Mouse (Mus musculus) spleen, adult 2 months (tissue): Measurements from ENCODE around the gene Myo10. TPM values are rescaled to one million over a fixed set of nuclear protein-coding genes. Genes with fewer than 3 reads are reported as not detected.

Source experiments
- DNase-seq, 2 experiments: peaks; one replicate each; pipeline versions ENCODE4 v3.0.0 to v3.0.0-alpha.2; 2012 to 2021; ENCODE audit warnings: low spot score in 2 of 2, low read depth in 1 of 2
- H3K27ac ChIP-seq: fragments of 200-500 bp; 2 replicates; pipeline ENCODE4 v1.5.1; 2012; ENCODE audit warnings: low read length, inconsistent platforms; ENCODE audit not compliant: insufficient read depth
- H3K27me3 ChIP-seq: fragments of 200-500 bp; 2 replicates; pipeline ENCODE4 v1.6.1; 2012; ENCODE audit warnings: mild to moderate bottlenecking, moderate library complexity, low read length, inconsistent platforms; ENCODE audit not compliant: control insufficient read depth, insufficient read depth
- H3K36me3 ChIP-seq: fragments of 200-500 bp; 2 replicates; pipeline ENCODE4 v1.6.1; 2012; ENCODE audit warnings: mild to moderate bottlenecking, low read length, inconsistent platforms; ENCODE audit not compliant: control insufficient read depth, insufficient read depth
- H3K4me1 ChIP-seq: fragments of 200-500 bp; 2 replicates; pipeline ENCODE4 v1.6.1; 2011; ENCODE audit warnings: inconsistent platforms; ENCODE audit not compliant: control insufficient read depth, insufficient read depth, insufficient read length
- H3K4me3 ChIP-seq: fragments of 200-500 bp; 2 replicates; pipeline ENCODE4 v1.5.1; 2011; ENCODE audit warnings: mild to moderate bottlenecking, inconsistent platforms; ENCODE audit not compliant: insufficient read depth, insufficient read length; ENCODE audit errors: extremely low read depth
- CTCF ChIP-seq: fragments of 200-500 bp; IDR thresholded peaks from 2 replicates; pipeline ENCODE4 v1.5.1; 2011; ENCODE audit warnings: mild to moderate bottlenecking, inconsistent platforms; ENCODE audit not compliant: insufficient read depth, insufficient read length, insufficient replicate concordance; ENCODE audit errors: extremely low read depth
- POLR2A ChIP-seq: fragments of 200-500 bp; IDR thresholded peaks from 2 replicates; pipeline ENCODE4 v1.6.1; 2011; ENCODE audit warnings: low read depth, low read length, inconsistent platforms
- WGBS: fragments of 180-500 bp; shearing (Covaris S2); methylation state at CpG from one replicate; pipeline ENCODE4 v1.1.7; 2018; 5-methylcytosine and 5-hydroxymethylcytosine counted together
- polyA plus RNA-seq: library from polyadenylated mRNA; depleted of rRNA; stranded (reverse); fragments of >200 nt; gene quantifications from 2 replicates; pipeline ENCODE4 v1.2.3, GENCODE M21; 2012

Myo10 gene
- polyA plus RNA-seq, 1 experiment, result 14.6 TPM

DNA sequence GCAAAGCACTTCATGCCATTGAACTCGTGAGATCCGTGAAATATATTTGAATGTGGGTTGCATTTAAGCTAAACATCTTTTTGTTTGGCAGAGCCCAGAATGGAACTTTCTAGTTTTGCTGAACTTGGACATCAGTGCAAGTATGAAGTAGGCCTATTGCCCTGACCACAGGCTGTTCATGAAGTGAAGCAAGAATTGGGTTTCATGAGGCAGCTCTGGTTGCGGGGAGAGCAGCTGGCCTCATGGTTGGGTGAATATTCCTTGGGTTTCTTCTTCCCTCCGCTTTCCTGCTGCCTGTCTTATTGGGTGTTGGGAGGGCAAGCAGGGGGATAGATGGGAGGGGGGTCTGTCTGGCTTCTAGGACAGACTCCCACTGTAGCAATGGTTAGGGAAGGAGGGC, 23.5 kb downstream of the Myo10 start:
- TF ChIP-seq POLR2A (no peak), CTCF (no peak)
- Histone ChIP-seq H3K27me3 (no peaks in the 10 kb centered on the region), H3K4me1 (no peaks in the 10 kb centered on the region; the same call in 1 of the 2 replicates), H3K36me3 (no peaks in the 10 kb centered on the region), H3K27ac (no peak overlapping the region), H3K4me3 (no peak overlapping the region)
- 79% methylated on average over 4 of the region's 4 CpGs for WGBS
- no peak for DNase-seq

DNA sequence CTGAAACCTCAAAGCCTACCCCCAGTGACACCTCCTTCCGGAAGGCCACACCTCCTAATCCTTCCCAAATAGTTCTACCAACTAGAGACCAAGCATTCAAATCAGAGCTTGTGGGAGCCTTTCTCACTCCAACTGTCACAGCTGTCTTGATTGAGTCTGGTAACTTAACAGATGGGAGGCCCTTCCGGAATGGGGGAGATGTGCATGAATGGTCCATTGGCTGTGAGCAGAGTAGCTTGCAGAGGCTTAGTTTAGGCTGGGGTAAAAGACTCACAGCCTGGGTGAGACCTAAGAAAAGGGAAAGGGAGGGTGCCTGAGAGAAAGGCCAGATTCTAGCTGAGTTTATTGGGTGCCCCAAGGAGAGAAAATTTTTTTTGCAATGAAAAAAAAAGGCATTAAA, 26.0 kb downstream of the Myo10 start:
- H3K4me3 ChIP-seq, result no peak overlapping the region
- no peaks in the 10 kb centered on the region for H3K36me3 ChIP-seq
- TF ChIP-seq POLR2A, result no peak
- TF ChIP-seq CTCF, result no peak
- WGBS, result 58% methylated on average over 2 of the region's 2 CpGs
- no peak for DNase-seq
- no peaks in the 10 kb centered on the region; the same call in 1 of the 2 replicates for H3K4me1 ChIP-seq
- no peaks in the 10 kb centered on the region for H3K27me3 ChIP-seq
- H3K27ac ChIP-seq, result no peak overlapping the region

DNA sequence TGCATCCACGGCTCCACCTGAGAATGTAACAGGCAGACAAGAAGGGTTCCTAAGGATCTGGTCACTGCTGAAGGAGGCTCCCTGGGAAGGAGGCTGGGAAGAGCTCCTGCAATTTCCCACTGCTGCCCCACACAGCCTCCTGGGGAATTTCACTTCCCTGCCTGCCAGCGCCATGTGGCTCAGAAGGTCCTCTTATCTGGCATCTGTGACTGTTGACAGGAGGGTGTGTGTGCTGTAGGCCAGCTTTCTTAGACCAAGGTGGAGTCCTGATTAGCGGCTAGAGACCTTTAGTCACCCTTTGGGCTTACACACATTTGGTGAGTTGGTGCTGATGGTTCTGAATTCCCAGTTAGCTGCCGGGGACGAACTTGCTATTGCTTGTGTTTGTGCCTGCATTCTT, 28.0 kb downstream of the Myo10 start:
- Histone ChIP-seq H3K27ac (no peak overlapping the region), H3K4me1 (no peaks in the 10 kb centered on the region; the same call in 1 of the 2 replicates), H3K4me3 (no peak overlapping the region), H3K27me3 (no peaks in the 10 kb centered on the region), H3K36me3 (no peaks in the 10 kb centered on the region)
- no peak for DNase-seq
- no peak for TF ChIP-seq CTCF
- TF ChIP-seq POLR2A, result no peak
- 82% methylated on average over 5 of the region's 5 CpGs for WGBS

DNA sequence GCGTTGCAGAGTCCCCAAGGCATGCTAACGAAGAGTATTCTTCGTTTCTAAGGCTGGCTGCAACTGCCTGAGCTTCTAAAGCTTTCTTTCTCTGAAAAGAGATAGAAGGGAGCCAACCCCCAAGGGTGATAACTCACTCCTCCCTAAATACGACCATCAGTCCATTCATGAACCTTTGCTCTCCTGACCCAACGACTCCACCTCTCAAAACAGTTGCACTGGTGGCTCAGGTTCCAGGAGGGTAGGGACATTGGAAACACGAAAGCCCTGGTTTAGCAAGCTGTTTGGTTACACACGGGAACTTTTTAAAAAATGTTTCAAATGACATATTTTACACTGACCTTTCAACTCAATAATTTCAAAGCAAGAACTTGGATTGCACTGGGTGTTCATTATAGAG, 29.5 kb downstream of the Myo10 start:
- H3K27ac ChIP-seq, result no peak overlapping the region
- no peak for TF ChIP-seq CTCF
- TF ChIP-seq POLR2A, result no peak
- no peaks in the 10 kb centered on the region for H3K27me3 ChIP-seq
- no peak overlapping the region for H3K4me3 ChIP-seq
- no peak for DNase-seq
- no peaks in the 10 kb centered on the region for H3K36me3 ChIP-seq
- WGBS, result 88% methylated on average over 7 of the region's 7 CpGs
- H3K4me1 ChIP-seq, result no peaks in the 10 kb centered on the region

DNA sequence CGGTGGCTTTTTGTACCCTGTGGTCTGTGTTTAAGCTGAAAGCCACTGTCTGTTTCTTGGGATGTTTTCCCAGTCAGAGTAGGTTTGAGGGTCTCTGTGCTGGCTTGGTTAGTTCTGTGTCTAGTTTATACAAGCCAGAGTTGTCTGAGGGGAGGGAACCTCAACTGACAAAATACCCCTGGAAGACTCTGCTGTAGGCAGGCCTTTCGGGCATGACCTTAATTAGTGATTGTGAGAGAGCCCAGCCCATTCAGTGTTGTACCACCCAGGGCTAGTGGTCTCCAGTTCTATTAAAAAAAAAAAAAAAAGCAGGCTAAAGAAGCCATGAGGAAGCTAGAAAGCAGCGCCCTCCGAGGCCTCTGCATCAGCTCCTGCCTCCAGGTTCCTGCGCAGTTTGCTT, 30.0 kb downstream of the Myo10 start:
- no peak overlapping the region for H3K4me3 ChIP-seq
- TF ChIP-seq CTCF (no peak), POLR2A (no peak)
- no peaks in the 10 kb centered on the region for H3K27me3 ChIP-seq
- DNase-seq, result no peak
- H3K4me1 ChIP-seq, result no peaks in the 10 kb centered on the region
- H3K36me3 ChIP-seq, result no peaks in the 10 kb centered on the region
- WGBS, result 93% methylated on average over 5 of the region's 5 CpGs
- H3K27ac ChIP-seq, result no peak overlapping the region

GRCm38 (mm10) chr15:25652933-25653332, 30.6 kb downstream of the Myo10 start:
- WGBS, result 90% methylated on average over 6 of the region's 6 CpGs
- Histone ChIP-seq H3K4me1 (no peaks in the 10 kb centered on the region), H3K27ac (no peak overlapping the region), H3K27me3 (no peaks in the 10 kb centered on the region), H3K4me3 (no peak overlapping the region), H3K36me3 (no peaks in the 10 kb centered on the region)
- TF ChIP-seq CTCF (no peak), POLR2A (no peak)
- no peak for DNase-seq

DNA sequence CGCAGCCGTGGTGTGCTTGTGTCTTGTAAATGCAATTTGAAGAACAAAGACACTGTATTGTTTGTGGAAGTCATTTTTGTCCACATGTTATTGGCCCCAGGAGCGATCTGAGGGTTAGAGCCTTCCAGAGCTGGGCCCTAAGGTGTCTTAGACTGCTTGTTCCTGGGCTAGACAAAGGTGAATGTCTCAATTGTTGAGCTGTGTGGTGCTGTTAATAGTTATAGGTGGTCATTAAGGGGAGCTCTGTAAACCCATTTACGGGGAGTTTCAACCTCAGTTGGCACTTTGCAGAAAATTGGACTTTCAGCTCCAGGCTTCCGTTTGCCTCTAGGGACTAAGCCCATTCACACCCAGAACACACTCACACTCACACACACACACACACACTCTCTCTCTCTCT, 31.4 kb downstream of the Myo10 start:
- H3K36me3 ChIP-seq, result no peaks in the 10 kb centered on the region
- WGBS, result 89% methylated on average over 5 of the region's 5 CpGs
- H3K4me3 ChIP-seq, result no peak overlapping the region
- no peaks in the 10 kb centered on the region for H3K4me1 ChIP-seq
- no peaks in the 10 kb centered on the region for H3K27me3 ChIP-seq
- TF ChIP-seq CTCF (no peak), POLR2A (no peak)
- DNase-seq, result no peak
- H3K27ac ChIP-seq, result no peak overlapping the region
